Mouse (Mus musculus) E14TG2a.4 (cell line): ENCODE data around the gene Upp2.

Experiments used
- CTCF ChIP-seq: conservative IDR thresholded peaks from 2 replicates; pipeline ENCODE4 v1.5.1; 2014; ENCODE audit warnings: low read length
- NANOG ChIP-seq: IDR thresholded peaks from 2 replicates; pipeline ENCODE4 v1.6.1; 2014; ENCODE audit warnings: borderline replicate concordance, low read length, mixed read lengths

DNA sequence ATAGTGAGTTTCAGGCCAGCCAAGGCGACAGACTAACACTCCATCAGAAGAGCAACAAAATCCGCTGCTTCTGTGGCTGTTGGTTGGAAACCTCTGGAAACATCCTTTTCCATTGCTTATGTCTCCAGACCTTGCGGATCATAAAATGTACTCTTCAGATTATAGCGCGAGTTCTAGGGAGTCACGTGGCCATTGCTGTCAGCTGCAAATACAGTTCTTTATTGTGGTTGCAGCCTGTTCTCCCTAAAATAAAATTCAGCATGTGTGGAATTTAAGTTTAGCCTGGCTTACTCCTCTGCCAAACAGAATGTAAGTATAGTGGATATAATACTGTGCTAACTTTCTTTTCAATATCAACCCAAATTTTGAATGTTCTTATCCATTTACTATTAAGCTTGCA, 78.6 kb downstream of the Upp2 start:
- TF ChIP-seq CTCF = no peak
- no peak for TF ChIP-seq NANOG
